Mouse (Mus musculus): ENCODE measurements around the gene Bfar. TPM values are rescaled to one million over a fixed set of nuclear protein-coding genes. Genes with fewer than 3 reads are reported as not detected.
"Not testable (repeated sequence)": the region's sequence is repeated elsewhere in the genome, so short reads cannot be mapped to it uniquely, and the experiment has no call there.

The Bfar gene
- polyA plus RNA-seq, 1 experiment from 2014 or later: 43.2 TPM

DNA sequence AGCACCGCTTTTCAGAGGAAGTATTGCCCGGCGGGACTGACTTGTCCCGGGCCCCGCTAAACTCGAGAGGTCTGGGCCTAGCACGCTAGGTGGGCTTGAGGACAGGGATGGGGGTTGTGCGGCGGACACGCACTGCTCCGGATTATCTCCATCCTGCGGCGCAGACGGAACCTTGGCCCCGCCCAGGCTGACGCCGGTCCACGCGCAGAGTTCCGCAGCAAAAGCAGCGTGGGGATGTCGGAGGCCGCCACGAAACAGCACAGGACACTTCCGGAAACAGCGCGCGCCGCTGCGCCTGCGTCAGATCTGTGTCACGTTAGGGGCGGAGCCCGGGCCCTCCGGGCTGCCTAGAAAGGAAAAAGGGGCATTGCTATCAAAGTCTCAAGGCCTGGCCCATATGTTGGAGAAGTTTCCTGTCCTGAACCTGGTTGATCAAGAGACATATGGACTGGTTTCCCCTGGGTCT, 3.7 kb upstream of the Bfar start, which contains the start of gene Parn:
Parn (minus strand) TSS at position 293 of the 466 bp plus-strand sequence.
- H3K9ac ChIP-seq (ENCODE audit: low read length): peak within 1 kb of the TSS; percentile 70
- no peaks in the 10 kb centered on the region for H3K9me3 ChIP-seq (replicated peaks; ENCODE audit: control insufficient read depth, low read length)
- DNase-seq (ENCODE audit: low spot score): peak; percentile 95
- H3K4me1 ChIP-seq (ENCODE audit: control insufficient read depth, insufficient read depth, low read length): peaks cover 4% of the 10 kb centered on the region
- H3K27ac ChIP-seq (ENCODE audit: low read depth, low read length): peak within 1 kb of the TSS; percentile 65
- H3K36me3 ChIP-seq (ENCODE audit: control insufficient read depth, insufficient read depth, low read length): peaks cover 16% of the 10 kb centered on the region
- under 1% methylated on average over 35 of the region's 35 CpGs for WGBS
- no peaks in the 10 kb centered on the region for H3K27me3 ChIP-seq (replicated peaks; ENCODE audit: control insufficient read depth, insufficient read depth, low read length)
- peak within 1 kb of the TSS; percentile 77 for H3K4me2 ChIP-seq (ENCODE audit: low read length)
- peak; percentile 93 for ATAC-seq
- peak within 1 kb of the TSS; percentile 60 for H3K4me3 ChIP-seq (ENCODE audit: low read depth, low read length)

DNA sequence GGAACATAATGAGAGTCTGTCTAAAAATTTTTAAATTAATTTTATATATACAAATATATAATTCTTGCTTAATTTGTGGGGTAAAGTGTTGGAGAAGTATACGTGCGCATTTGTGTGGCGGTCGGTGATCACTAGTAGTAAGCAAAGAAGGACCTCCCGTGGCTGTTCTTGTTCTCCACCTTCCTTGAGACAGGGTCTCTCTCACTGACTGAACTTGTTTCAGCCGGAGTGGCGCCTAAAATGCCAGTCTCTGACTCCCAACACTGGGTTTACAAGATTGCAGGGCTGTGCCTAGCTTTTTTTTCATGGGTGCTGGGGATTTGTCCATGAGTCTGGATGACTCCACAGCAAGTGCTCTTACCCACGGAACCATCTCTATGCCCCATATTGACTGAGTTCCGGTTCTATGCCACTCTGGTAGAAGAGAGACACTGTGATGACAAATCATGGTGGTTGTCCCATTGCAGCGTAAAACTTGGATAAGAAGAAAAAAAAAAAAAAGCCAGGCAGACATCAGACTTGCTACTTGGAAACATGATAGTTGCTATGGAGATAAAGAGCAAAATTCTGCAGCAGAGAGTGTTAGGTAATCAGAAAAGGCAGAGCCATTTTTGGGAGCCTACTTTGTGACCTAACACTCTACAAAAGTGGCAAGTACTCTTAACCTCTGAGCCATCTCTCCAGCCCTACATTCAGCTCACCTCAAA, 3.1 kb upstream of the Bfar start:
- peak overlapping the region; percentile 77; the same call in 1 of the 2 replicates for H3K4me2 ChIP-seq (ENCODE audit: low read length)
- peaks cover 11% of the 10 kb centered on the region for H3K36me3 ChIP-seq (ENCODE audit: control insufficient read depth, insufficient read depth, low read length)
- WGBS: 78% methylated on average over 10 of the region's 10 CpGs
- no peak for ATAC-seq
- H3K27me3 ChIP-seq (replicated peaks; ENCODE audit: control insufficient read depth, insufficient read depth, low read length): no peaks in the 10 kb centered on the region
- H3K4me1 ChIP-seq (ENCODE audit: control insufficient read depth, insufficient read depth, low read length): peaks cover 9% of the 10 kb centered on the region
- H3K4me3 ChIP-seq (ENCODE audit: low read depth, low read length): peak overlapping the region; percentile 60
- no peaks in the 10 kb centered on the region for H3K9me3 ChIP-seq (replicated peaks; ENCODE audit: control insufficient read depth, low read length)
- no peak for DNase-seq (ENCODE audit: low spot score)
- H3K9ac ChIP-seq (ENCODE audit: low read length): no peak overlapping the region
- no peak overlapping the region for H3K27ac ChIP-seq (ENCODE audit: low read depth, low read length)

DNA sequence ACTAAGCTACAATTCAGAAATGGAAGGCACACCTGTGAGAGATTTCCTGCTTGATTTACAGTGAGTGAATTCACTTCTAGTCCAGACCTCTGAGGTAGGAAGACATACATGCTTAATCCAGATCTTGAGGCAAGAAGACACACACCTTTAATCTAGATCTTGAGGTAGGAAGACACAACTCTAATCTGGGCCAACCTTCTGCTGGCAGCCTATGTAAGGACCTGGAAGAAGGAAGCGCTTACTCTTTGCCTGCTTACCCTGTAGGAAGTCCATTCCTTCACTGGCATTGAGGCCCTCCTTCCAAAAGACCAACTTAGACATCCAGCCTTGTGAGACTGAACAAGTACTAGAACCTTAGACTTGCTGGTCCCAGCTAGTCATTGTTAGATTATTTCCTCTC, 2.4 kb upstream of the Bfar start:
- no peak for ATAC-seq
- Histone ChIP-seq H3K4me2 (ENCODE audit: low read length) (no peak overlapping the region), H3K27me3 (replicated peaks; ENCODE audit: control insufficient read depth, insufficient read depth, low read length) (no peaks in the 10 kb centered on the region), H3K27ac (ENCODE audit: low read depth, low read length) (no peak overlapping the region), H3K9ac (ENCODE audit: low read length) (no peak overlapping the region), H3K4me3 (ENCODE audit: low read depth, low read length) (no peak overlapping the region), H3K9me3 (replicated peaks; ENCODE audit: control insufficient read depth, low read length) (no peaks in the 10 kb centered on the region), H3K36me3 (ENCODE audit: control insufficient read depth, insufficient read depth, low read length) (peaks cover 9% of the 10 kb centered on the region), H3K4me1 (ENCODE audit: control insufficient read depth, insufficient read depth, low read length) (peaks cover 9% of the 10 kb centered on the region)
- DNase-seq (ENCODE audit: low spot score): no peak
- 85% methylated on average over 1 of the region's 1 CpGs for WGBS

DNA sequence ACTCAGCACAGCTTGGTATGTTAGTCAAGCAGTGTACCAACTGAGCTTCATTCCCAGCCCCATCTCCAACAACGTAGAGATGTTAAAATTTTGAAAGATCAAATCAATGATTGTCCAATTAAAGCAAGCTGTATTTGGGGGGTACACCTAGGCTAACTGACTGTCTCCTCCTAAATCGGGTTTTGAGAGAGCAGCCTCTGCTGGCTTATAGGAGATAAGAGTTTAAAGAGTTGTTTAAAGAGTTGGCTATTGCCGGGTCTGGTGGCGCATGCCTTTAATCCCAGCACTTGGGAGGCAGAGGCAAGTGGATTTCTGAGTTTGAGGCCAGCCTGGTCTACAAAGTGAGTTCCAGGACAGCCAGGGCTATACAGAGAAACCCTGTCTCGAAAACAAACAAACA, 762 bp upstream of the Bfar start:
- not testable (repeated sequence) for H3K9me3 ChIP-seq (replicated peaks; ENCODE audit: control insufficient read depth, low read length); H3K4me3 ChIP-seq (ENCODE audit: low read depth, low read length); H3K36me3 ChIP-seq (ENCODE audit: control insufficient read depth, insufficient read depth, low read length); ATAC-seq; DNase-seq (ENCODE audit: low spot score); H3K9ac ChIP-seq (ENCODE audit: low read length); H3K4me1 ChIP-seq (ENCODE audit: control insufficient read depth, insufficient read depth, low read length); H3K27me3 ChIP-seq (replicated peaks; ENCODE audit: control insufficient read depth, insufficient read depth, low read length); H3K27ac ChIP-seq (ENCODE audit: low read depth, low read length)
- peak overlapping the region; percentile 59; the same call in 1 of the 2 replicates for H3K4me2 ChIP-seq (ENCODE audit: low read length)
- 80% methylated on average over 5 of the region's 5 CpGs for WGBS

DNA sequence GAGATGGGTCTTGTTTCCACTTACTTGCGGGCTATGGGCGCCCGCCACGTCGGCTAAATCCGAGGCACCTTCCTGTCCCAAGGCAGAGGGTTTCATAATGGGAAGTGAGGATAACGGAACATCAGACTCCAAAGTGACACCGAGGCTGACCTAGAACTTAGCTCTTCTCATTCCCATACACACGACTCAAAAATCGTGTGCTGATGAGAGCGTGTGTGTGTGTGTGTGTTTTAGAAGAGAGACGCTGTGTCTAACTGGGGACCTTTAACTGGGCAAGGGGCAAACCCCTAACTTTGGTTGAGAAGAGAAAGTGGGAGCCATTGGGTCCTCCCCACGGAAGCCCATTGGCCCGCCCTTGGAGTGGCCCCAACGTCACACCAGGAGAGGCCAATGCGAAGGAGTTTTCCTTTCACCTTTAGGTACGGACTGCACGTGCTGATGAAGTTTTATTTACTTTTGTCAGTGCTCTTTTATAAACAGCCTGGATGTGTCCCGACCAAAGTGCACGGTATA, 784 bp downstream of the Bfar start:
- H3K27ac ChIP-seq (ENCODE audit: low read depth, low read length): 0 out of 2 replicates have a peak overlapping the region, but pooled peaks have one; percentile 55
- no peaks in the 10 kb centered on the region for H3K9me3 ChIP-seq (replicated peaks; ENCODE audit: control insufficient read depth, low read length)
- WGBS: 2% methylated on average over 20 of the region's 20 CpGs
- H3K36me3 ChIP-seq (ENCODE audit: control insufficient read depth, insufficient read depth, low read length): peaks cover 12% of the 10 kb centered on the region
- H3K4me1 ChIP-seq (ENCODE audit: control insufficient read depth, insufficient read depth, low read length): peaks cover 9% of the 10 kb centered on the region
- ATAC-seq: 0 out of 2 replicates have a peak, but pooled peaks have one; percentile 3
- no peaks in the 10 kb centered on the region for H3K27me3 ChIP-seq (replicated peaks; ENCODE audit: control insufficient read depth, insufficient read depth, low read length)
- H3K4me3 ChIP-seq (ENCODE audit: low read depth, low read length): peak overlapping the region; percentile 90
- H3K9ac ChIP-seq (ENCODE audit: low read length): peak overlapping the region; percentile 93
- peak overlapping the region; percentile 59 for H3K4me2 ChIP-seq (ENCODE audit: low read length)
- peak; percentile 49 for DNase-seq (ENCODE audit: low spot score)

DNA sequence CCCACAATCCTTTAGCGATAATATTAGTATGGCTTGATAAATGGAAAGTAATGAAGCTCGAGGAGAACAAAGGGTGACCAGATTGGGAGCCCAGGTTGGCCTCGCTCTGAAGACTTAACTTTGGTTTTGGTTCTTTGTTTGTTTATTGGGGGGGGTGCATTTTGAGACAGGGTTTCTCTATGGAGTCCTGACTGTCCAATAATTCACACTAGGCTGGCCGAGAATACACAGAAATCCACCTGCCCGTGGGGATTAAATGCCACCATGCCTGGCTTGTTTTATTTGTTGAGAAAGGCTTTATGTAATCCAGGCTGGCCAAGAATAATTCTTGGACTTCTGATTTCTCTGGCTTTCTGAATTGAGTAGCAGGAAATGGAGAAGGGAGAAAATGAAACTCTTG, 1.5 kb downstream of the Bfar start:
- WGBS: 70% methylated on average over 5 of the region's 5 CpGs
- peak overlapping the region; percentile 90; the same call in 1 of the 2 replicates for H3K4me3 ChIP-seq (ENCODE audit: low read depth, low read length)

DNA sequence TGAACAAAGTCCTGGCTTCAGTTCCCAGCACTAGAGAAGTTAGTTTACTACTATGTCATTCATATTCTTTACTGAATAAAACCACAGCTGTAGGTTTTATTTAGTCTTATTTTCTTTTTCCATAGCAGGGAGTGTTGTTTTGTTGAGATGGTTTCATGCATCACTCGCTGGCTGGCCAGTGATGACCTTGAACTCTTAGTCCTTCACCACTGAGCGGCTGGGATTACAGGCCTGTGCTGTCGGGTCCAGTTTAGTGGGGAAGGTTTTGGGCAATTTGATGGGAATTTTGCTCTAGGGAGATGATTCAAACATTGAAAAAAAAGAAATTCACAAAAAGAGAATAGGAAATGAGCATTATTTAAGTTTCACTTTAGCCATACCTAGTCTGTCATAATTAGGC, 2.9 kb downstream of the Bfar start:
- DNase-seq (ENCODE audit: low spot score) (no peak), ATAC-seq (no peak)
- H3K4me2 ChIP-seq (ENCODE audit: low read length): no peak overlapping the region
- no peak overlapping the region for H3K9ac ChIP-seq (ENCODE audit: low read length)
- H3K4me1 ChIP-seq (ENCODE audit: control insufficient read depth, insufficient read depth, low read length): peaks cover 9% of the 10 kb centered on the region
- H3K9me3 ChIP-seq (replicated peaks; ENCODE audit: control insufficient read depth, low read length): no peaks in the 10 kb centered on the region
- no peak overlapping the region for H3K4me3 ChIP-seq (ENCODE audit: low read depth, low read length)
- 96% methylated on average over 3 of the region's 3 CpGs for WGBS
- H3K27me3 ChIP-seq (replicated peaks; ENCODE audit: control insufficient read depth, insufficient read depth, low read length): no peaks in the 10 kb centered on the region
- H3K27ac ChIP-seq (ENCODE audit: low read depth, low read length): no peak overlapping the region
- peaks cover 22% of the 10 kb centered on the region for H3K36me3 ChIP-seq (ENCODE audit: control insufficient read depth, insufficient read depth, low read length)

More for the DNA sequence above, 1.5 kb downstream of the Bfar start:
- ATAC-seq (no peak), DNase-seq (ENCODE audit: low spot score) (no peak)
- H3K4me1 ChIP-seq (ENCODE audit: control insufficient read depth, insufficient read depth, low read length): peaks cover 9% of the 10 kb centered on the region
- H3K36me3 ChIP-seq (ENCODE audit: control insufficient read depth, insufficient read depth, low read length): peaks cover 18% of the 10 kb centered on the region
- no peak overlapping the region for H3K27ac ChIP-seq (ENCODE audit: low read depth, low read length)
- no peak overlapping the region for H3K9ac ChIP-seq (ENCODE audit: low read length)
- peak overlapping the region; percentile 59 for H3K4me2 ChIP-seq (ENCODE audit: low read length)
- no peaks in the 10 kb centered on the region for H3K9me3 ChIP-seq (replicated peaks; ENCODE audit: control insufficient read depth, low read length)
- no peaks in the 10 kb centered on the region for H3K27me3 ChIP-seq (replicated peaks; ENCODE audit: control insufficient read depth, insufficient read depth, low read length)

DNA sequence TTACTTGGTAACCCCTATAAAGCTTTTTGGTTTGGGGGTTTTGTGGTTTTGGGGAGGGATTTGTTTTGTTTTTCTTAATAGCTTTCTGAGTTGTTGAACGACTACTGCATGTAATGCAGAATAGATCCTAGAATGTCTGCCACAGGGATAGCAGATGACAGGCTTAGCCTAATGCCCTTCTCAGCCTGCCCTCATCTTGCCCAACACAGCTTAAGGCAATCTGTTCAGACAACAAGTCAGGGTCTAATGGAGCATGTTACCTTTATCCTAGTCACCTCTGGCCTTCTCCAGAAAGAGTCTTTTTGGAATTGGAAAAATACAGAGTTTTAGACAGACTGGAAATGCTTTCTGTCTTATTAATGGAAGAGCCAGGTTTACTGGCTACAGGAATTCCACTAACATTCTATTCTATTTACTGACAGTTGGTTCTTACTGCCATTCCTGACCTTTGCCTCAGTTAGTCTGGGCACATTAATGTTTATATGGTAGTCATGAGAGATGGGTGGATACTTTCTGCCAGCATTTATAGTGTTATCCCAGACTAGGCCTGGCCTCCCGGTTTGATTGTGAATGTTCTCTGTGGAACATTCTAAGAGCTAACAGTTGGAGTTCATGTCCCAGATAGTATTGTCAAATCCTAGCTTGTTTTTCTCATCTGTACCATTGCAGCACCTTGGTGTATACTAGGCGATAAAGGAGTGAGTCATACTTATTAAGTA, 7.1 kb downstream of the Bfar start:
- Histone ChIP-seq H3K4me1 (ENCODE audit: control insufficient read depth, insufficient read depth, low read length) (no peaks in the 10 kb centered on the region), H3K36me3 (ENCODE audit: control insufficient read depth, insufficient read depth, low read length) (peaks cover 22% of the 10 kb centered on the region), H3K4me3 (ENCODE audit: low read depth, low read length) (no peak overlapping the region), H3K4me2 (ENCODE audit: low read length) (no peak overlapping the region), H3K9ac (ENCODE audit: low read length) (no peak overlapping the region), H3K9me3 (replicated peaks; ENCODE audit: control insufficient read depth, low read length) (no peaks in the 10 kb centered on the region), H3K27ac (ENCODE audit: low read depth, low read length) (no peak overlapping the region), H3K27me3 (replicated peaks; ENCODE audit: control insufficient read depth, insufficient read depth, low read length) (no peaks in the 10 kb centered on the region)
- DNase-seq (ENCODE audit: low spot score) (no peak), ATAC-seq (no peak)
- WGBS: 93% methylated on average over 3 of the region's 3 CpGs

Data from forebrain, embryonic 14.5 days (tissue).